Mouse (Mus musculus) megakaryocyte, embryonic 14.5 days (primary cell): Measurements from ENCODE around the gene Pramef12.

Experiments used
- FLI1 ChIP-seq: IDR thresholded peaks from 2 replicates; pipeline ENCODE4 v1.6.1; 2012; ENCODE audit warnings: low read length, inconsistent platforms, mixed read lengths
- GATA1 ChIP-seq: IDR thresholded peaks from 3 replicates; pipeline ENCODE4 v1.6.1; 2012; ENCODE audit warnings: mixed read lengths, low read length, inconsistent platforms, borderline replicate concordance

GRCm38 (mm10) chr4:144441582-144441981 lies 33.3 kb upstream of the Pramef12 start:
- TF ChIP-seq GATA1 (no peak), FLI1 (no peak)
